Mouse (Mus musculus) liver, adult 2 months (tissue): ENCODE data around the gene Hpse2. TPM values are rescaled to one million over a fixed set of nuclear protein-coding genes. Genes with fewer than 3 reads are reported as not detected.
A peak's percentile ranks its signal among the peaks of the same experiment; 100 is the strongest.

Experiments used
- DNase-seq: peaks from one replicate; pipeline ENCODE4 v3.0.0-alpha.2; 2011; ENCODE audit warnings: low read depth, low spot score; ENCODE audit errors: extremely low read depth
- H3K27ac ChIP-seq: fragments of 200-500 bp; replicated peaks from 2 replicates; pipeline ENCODE4 v1.5.1; 2012; ENCODE audit warnings: low read depth, mild to moderate bottlenecking, control low read depth, inconsistent platforms, low read length; ENCODE audit not compliant: insufficient read depth
- H3K27me3 ChIP-seq: fragments of 200-500 bp; 2 replicates; pipeline ENCODE4 v1.6.1; 2012; ENCODE audit warnings: mild to moderate bottlenecking, moderate library complexity, low read length, inconsistent platforms; ENCODE audit not compliant: control insufficient read depth, insufficient read depth
- H3K36me3 ChIP-seq: fragments of 200-500 bp; 2 replicates; pipeline ENCODE4 v1.6.1; 2012; ENCODE audit warnings: low read length, inconsistent platforms; ENCODE audit not compliant: control insufficient read depth, insufficient read depth
- H3K4me1 ChIP-seq: fragments of 200-500 bp; 2 replicates; pipeline ENCODE4 v1.6.1; 2011; ENCODE audit warnings: low read length; ENCODE audit not compliant: control insufficient read depth, insufficient read depth
- H3K4me3 ChIP-seq: fragments of 200-500 bp; 2 replicates; pipeline ENCODE4 v1.5.1; 2011; ENCODE audit warnings: low read depth, mild to moderate bottlenecking, control low read depth, low read length, moderate library complexity; ENCODE audit not compliant: insufficient read depth
- H3K79me2 ChIP-seq: fragments of 200-500 bp; 2 replicates; pipeline ENCODE4 v1.6.1; 2012; ENCODE audit warnings: inconsistent platforms, mild to moderate bottlenecking, low read length, moderate library complexity; ENCODE audit not compliant: control insufficient read depth, insufficient read depth
- H3K9ac ChIP-seq: fragments of 200-500 bp; 2 replicates; pipeline ENCODE4 v1.6.1; 2012; ENCODE audit warnings: low read depth, mild to moderate bottlenecking, control low read depth, inconsistent platforms, low read length
- CTCF ChIP-seq: fragments of 200-500 bp; IDR thresholded peaks from 2 replicates; pipeline ENCODE4 v1.5.1; 2011; ENCODE audit warnings: low read depth, low read length, control low read depth
- POLR2A ChIP-seq: fragments of 200-500 bp; IDR thresholded peaks from 2 replicates; pipeline ENCODE4 v1.6.1; 2011; ENCODE audit warnings: low read length, control low read depth; ENCODE audit not compliant: insufficient read depth; ENCODE audit errors: extremely low read depth
- WGBS: fragments of 180-500 bp; shearing (Covaris S2); methylation state at CpG from one replicate; pipeline ENCODE4 v1.1.7; 2018; 5-methylcytosine and 5-hydroxymethylcytosine counted together
- polyA plus RNA-seq: library from polyadenylated mRNA; depleted of rRNA; stranded (reverse); fragments of >200 nt; gene quantifications from 2 replicates; pipeline ENCODE4 v1.2.3, GENCODE M21; 2012
- total RNA-seq: library from RNA; depleted of rRNA; stranded (reverse); fragments of >200 nt; gene quantifications from 2 replicates; pipeline ENCODE4 v1.2.3, GENCODE M21; 2014

Gene Hpse2
- total and polyA plus RNA-seq, 2 experiments = not detected

DNA sequence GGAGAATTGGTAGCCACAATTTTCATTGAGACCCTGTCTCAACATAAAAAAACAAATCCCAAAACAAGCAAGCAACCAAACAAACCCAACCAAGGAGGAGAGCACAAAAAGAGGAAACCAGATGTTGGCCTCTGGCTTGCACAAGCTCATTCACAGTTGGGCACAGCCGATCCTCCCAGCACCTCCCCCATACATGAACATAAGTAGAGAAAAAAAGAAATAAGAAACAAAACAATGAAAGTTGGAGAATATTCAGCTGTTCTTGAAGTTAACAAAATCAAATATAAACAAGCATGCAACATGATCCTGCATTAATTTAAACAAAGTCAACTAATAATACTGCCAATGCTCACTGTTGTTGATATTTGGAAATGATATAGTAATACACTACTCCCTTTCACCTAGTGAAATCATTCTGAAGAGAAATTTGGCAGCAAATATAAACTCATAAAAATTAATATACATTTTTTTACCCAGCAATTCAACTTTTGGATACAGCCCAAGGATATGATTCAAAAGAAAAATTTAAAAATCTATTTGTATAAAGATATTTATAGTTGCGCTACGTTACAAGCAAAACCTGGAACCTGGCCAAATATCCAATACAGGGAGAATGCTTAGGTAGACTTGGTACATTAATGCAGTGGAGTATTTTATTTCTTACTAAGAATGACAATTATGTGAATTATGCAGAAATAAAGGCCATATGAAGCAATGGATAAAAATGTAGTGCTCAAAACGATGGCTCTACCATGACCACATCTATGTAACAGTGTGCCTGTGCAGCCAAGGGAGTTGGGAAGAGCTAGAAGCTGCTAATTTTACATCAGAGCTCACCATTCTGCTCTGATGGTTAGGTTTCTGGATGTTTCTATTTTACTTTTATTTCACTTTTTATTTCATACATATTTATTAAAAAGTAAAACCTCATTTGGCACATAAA lies 402.5 kb downstream of the Hpse2 start:
- Histone ChIP-seq H3K27me3 (no peaks in the 10 kb centered on the region), H3K4me3 (no peak overlapping the region), H3K79me2 (no peaks in the 10 kb centered on the region), H3K9ac (no peak overlapping the region), H3K27ac (no peak overlapping the region), H3K4me1 (no peaks in the 10 kb centered on the region), H3K36me3 (no peaks in the 10 kb centered on the region)
- TF ChIP-seq POLR2A = no peak
- TF ChIP-seq CTCF = no peak
- DNase-seq = no peak
- 77% methylated on average over 4 of the region's 4 CpGs for whole genome bisulfite sequencing

DNA sequence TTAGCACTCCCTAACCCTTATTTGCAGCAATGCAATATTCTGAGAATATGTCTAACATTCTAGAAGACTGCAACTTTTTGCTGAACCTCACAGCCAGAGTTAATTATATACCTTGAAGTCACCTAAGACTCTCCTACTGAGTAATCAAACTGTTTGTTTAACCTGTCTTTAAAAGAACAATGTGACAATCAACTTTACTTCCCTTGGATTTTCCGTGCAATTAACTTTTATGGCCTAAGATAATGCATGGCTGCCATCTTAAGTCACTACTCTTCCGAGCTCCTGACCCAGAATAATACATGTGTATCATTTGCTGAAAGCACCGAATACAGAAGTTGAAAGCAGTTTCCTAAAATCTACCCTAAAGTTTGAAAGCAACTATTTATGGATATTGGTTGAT lies 407.6 kb downstream of the Hpse2 start:
- H3K27me3 ChIP-seq = no peaks in the 10 kb centered on the region
- WGBS = 60% methylated on average over 3 of the region's 3 CpGs

GRCm38 (mm10) chr19:42977938-42978337 lies 410.2 kb downstream of the Hpse2 start:
- Histone ChIP-seq H3K36me3 (no peaks in the 10 kb centered on the region), H3K79me2 (no peaks in the 10 kb centered on the region), H3K27me3 (no peaks in the 10 kb centered on the region), H3K4me3 (no peak overlapping the region), H3K27ac (no peak overlapping the region), H3K4me1 (no peaks in the 10 kb centered on the region), H3K9ac (no peak overlapping the region)
- WGBS = 71% methylated on average over 2 of the region's 2 CpGs
- no peak for DNase-seq
- TF ChIP-seq CTCF = no peak
- TF ChIP-seq POLR2A = no peak

More for the DNA sequence above, 407.6 kb downstream of the Hpse2 start:
- Histone ChIP-seq H3K27ac (no peak overlapping the region), H3K36me3 (no peaks in the 10 kb centered on the region), H3K4me3 (no peak overlapping the region), H3K4me1 (no peaks in the 10 kb centered on the region), H3K79me2 (no peaks in the 10 kb centered on the region), H3K9ac (no peak overlapping the region)
- TF ChIP-seq POLR2A (no peak), CTCF (no peak)
- DNase-seq = no peak

- TF ChIP-seq CTCF (no peak), POLR2A (no peak)
- Histone ChIP-seq H3K79me2 (no peaks in the 10 kb centered on the region), H3K27me3 (no peaks in the 10 kb centered on the region; the same call in 1 of the 2 replicates), H3K36me3 (no peaks in the 10 kb centered on the region), H3K4me1 (no peaks in the 10 kb centered on the region), H3K9ac (no peak overlapping the region), H3K27ac (no peak overlapping the region; the same call in 1 of the 2 replicates), H3K4me3 (no peak overlapping the region)
- 66% methylated on average over 5 of the region's 5 CpGs for WGBS
- DNase-seq = no peak
These were observed 414.4 kb downstream of the Hpse2 start for GRCm38 (mm10) chr19:42973740-42974139.

GRCm38 (mm10) chr19:42965171-42965570 lies 423.0 kb downstream of the Hpse2 start:
- WGBS = 80% methylated on average over 1 of the region's 1 CpGs

DNA sequence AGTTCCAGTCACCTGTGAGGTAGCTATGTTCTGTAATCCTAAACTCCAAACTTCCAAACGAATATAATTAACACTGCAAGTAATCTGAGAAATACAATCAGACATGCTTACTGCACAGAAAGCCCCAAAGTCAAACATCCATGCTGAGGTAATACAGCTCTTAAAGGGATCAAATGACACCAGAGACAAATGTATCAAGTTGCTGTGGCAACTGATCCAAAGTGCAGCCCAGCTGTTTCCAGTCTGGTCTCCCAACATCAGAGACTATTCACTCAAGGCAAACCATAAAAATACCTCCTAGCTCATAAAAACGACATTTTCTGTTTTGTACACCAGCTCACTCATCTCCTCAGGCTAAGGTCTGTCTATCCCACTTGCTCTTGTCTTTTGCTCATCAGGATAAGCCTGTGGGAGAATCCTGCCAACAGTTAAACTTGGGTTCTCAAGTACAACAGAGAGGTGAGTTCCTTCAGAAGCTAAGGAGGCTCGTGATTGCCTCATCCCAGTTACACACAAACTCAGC lies 440.0 kb downstream of the Hpse2 start:
- TF ChIP-seq CTCF = no peak
- TF ChIP-seq POLR2A = no peak
- no peaks in the 10 kb centered on the region for H3K79me2 ChIP-seq
- H3K9ac ChIP-seq = no peak overlapping the region
- H3K4me1 ChIP-seq = no peaks in the 10 kb centered on the region
- H3K27me3 ChIP-seq = no peaks in the 10 kb centered on the region
- no peak overlapping the region for H3K4me3 ChIP-seq
- no peak overlapping the region for H3K27ac ChIP-seq
- 43% methylated on average over 3 of the region's 3 CpGs for WGBS
- H3K36me3 ChIP-seq = no peaks in the 10 kb centered on the region
- DNase-seq = no peak

More at GRCm38 (mm10) chr19:42965171-42965570, 423.0 kb downstream of the Hpse2 start:
- Histone ChIP-seq H3K79me2 (no peaks in the 10 kb centered on the region), H3K27ac (no peak overlapping the region), H3K27me3 (no peaks in the 10 kb centered on the region; the same call in 1 of the 2 replicates), H3K9ac (no peak overlapping the region), H3K4me3 (no peak overlapping the region), H3K4me1 (no peaks in the 10 kb centered on the region), H3K36me3 (no peaks in the 10 kb centered on the region)
- DNase-seq = peak; percentile 8
- no peak for TF ChIP-seq POLR2A
